Mouse (Mus musculus) liver, adult 2 months (tissue): Measurements from ENCODE around the gene Elof1. TPM values are rescaled to one million over a fixed set of nuclear protein-coding genes. Genes with fewer than 3 reads are reported as not detected.
"Not testable (repeated sequence)": the region's sequence is repeated elsewhere in the genome, so short reads cannot be mapped to it uniquely, and the experiment has no call there.

Experiments used
- DNase-seq: peaks from one replicate; pipeline ENCODE4 v3.0.0-alpha.2; 2011; ENCODE audit warnings: low read depth, low spot score; ENCODE audit errors: extremely low read depth
- H3K27ac ChIP-seq: fragments of 200-500 bp; replicated peaks from 2 replicates; pipeline ENCODE4 v1.5.1; 2012; ENCODE audit warnings: low read depth, mild to moderate bottlenecking, control low read depth, inconsistent platforms, low read length; ENCODE audit not compliant: insufficient read depth
- H3K27me3 ChIP-seq: fragments of 200-500 bp; 2 replicates; pipeline ENCODE4 v1.6.1; 2012; ENCODE audit warnings: mild to moderate bottlenecking, moderate library complexity, low read length, inconsistent platforms; ENCODE audit not compliant: control insufficient read depth, insufficient read depth
- H3K36me3 ChIP-seq: fragments of 200-500 bp; 2 replicates; pipeline ENCODE4 v1.6.1; 2012; ENCODE audit warnings: low read length, inconsistent platforms; ENCODE audit not compliant: control insufficient read depth, insufficient read depth
- H3K4me1 ChIP-seq: fragments of 200-500 bp; 2 replicates; pipeline ENCODE4 v1.6.1; 2011; ENCODE audit warnings: low read length; ENCODE audit not compliant: control insufficient read depth, insufficient read depth
- H3K4me3 ChIP-seq: fragments of 200-500 bp; 2 replicates; pipeline ENCODE4 v1.5.1; 2011; ENCODE audit warnings: low read depth, mild to moderate bottlenecking, control low read depth, low read length, moderate library complexity; ENCODE audit not compliant: insufficient read depth
- H3K79me2 ChIP-seq: fragments of 200-500 bp; 2 replicates; pipeline ENCODE4 v1.6.1; 2012; ENCODE audit warnings: inconsistent platforms, mild to moderate bottlenecking, low read length, moderate library complexity; ENCODE audit not compliant: control insufficient read depth, insufficient read depth
- H3K9ac ChIP-seq: fragments of 200-500 bp; 2 replicates; pipeline ENCODE4 v1.6.1; 2012; ENCODE audit warnings: low read depth, mild to moderate bottlenecking, control low read depth, inconsistent platforms, low read length
- CTCF ChIP-seq: fragments of 200-500 bp; IDR thresholded peaks from 2 replicates; pipeline ENCODE4 v1.5.1; 2011; ENCODE audit warnings: low read depth, low read length, control low read depth
- POLR2A ChIP-seq: fragments of 200-500 bp; IDR thresholded peaks from 2 replicates; pipeline ENCODE4 v1.6.1; 2011; ENCODE audit warnings: low read length, control low read depth; ENCODE audit not compliant: insufficient read depth; ENCODE audit errors: extremely low read depth
- WGBS: fragments of 180-500 bp; shearing (Covaris S2); methylation state at CpG from one replicate; pipeline ENCODE4 v1.1.7; 2018; 5-methylcytosine and 5-hydroxymethylcytosine counted together
- polyA plus RNA-seq: library from polyadenylated mRNA; depleted of rRNA; stranded (reverse); fragments of >200 nt; gene quantifications from 2 replicates; pipeline ENCODE4 v1.2.3, GENCODE M21; 2012
- total RNA-seq: library from RNA; depleted of rRNA; stranded (reverse); fragments of >200 nt; gene quantifications from 2 replicates; pipeline ENCODE4 v1.2.3, GENCODE M21; 2014

Gene Elof1
- total and polyA plus RNA-seq, 2 experiments, result 46.2 to 108 TPM

GRCm38 (mm10) chr9:22076223-22076622 lies 40.7 kb downstream of the Elof1 start:
- no peak for DNase-seq
- no peaks in the 10 kb centered on the region for H3K4me1 ChIP-seq
- 97% methylated on average over 23 of the region's 23 CpGs for WGBS
- no peaks in the 10 kb centered on the region for H3K27me3 ChIP-seq
- TF ChIP-seq CTCF (no peak), POLR2A (no peak)
- peaks cover 2% of the 10 kb centered on the region; the same call in 1 of the 2 replicates for H3K36me3 ChIP-seq
- H3K79me2 ChIP-seq, result no peaks in the 10 kb centered on the region
- H3K9ac ChIP-seq, result no peak overlapping the region
- H3K4me3 ChIP-seq, result no peak overlapping the region
- no peak overlapping the region for H3K27ac ChIP-seq

GRCm38 (mm10) chr9:22075778-22076177 lies 41.2 kb downstream of the Elof1 start:
- not testable (repeated sequence) for H3K9ac ChIP-seq, H3K36me3 ChIP-seq, H3K4me1 ChIP-seq, H3K4me3 ChIP-seq, DNase-seq, H3K27ac ChIP-seq, H3K27me3 ChIP-seq, H3K79me2 ChIP-seq
- WGBS, result 81% methylated on average over 5 of the region's 5 CpGs

GRCm38 (mm10) chr9:22072276-22072675 lies 44.7 kb downstream of the Elof1 start:
- peaks cover 5% of the 10 kb centered on the region for H3K4me1 ChIP-seq
- H3K9ac ChIP-seq, result no peak overlapping the region
- H3K27me3 ChIP-seq, result no peaks in the 10 kb centered on the region
- DNase-seq, result no peak
- no peak overlapping the region for H3K4me3 ChIP-seq
- no peaks in the 10 kb centered on the region for H3K79me2 ChIP-seq
- no peaks in the 10 kb centered on the region; the same call in 1 of the 2 replicates for H3K36me3 ChIP-seq
- TF ChIP-seq CTCF (no peak), POLR2A (no peak)
- WGBS, result 88% methylated on average over 4 of the region's 4 CpGs
- no peak overlapping the region for H3K27ac ChIP-seq

- Histone ChIP-seq H3K4me1 (peaks cover 5% of the 10 kb centered on the region), H3K36me3 (no peaks in the 10 kb centered on the region), H3K27ac (peak within 1 kb of the TSS; percentile 72), H3K79me2 (no peaks in the 10 kb centered on the region), H3K27me3 (no peaks in the 10 kb centered on the region), H3K9ac (peak within 1 kb of the TSS; percentile 85), H3K4me3 (peak within 1 kb of the TSS; percentile 69)
- TF ChIP-seq POLR2A, result peak; percentile 50; the same call in 1 of the 2 replicates
- TF ChIP-seq CTCF, result no peak
- under 1% methylated on average over 78 of the region's 87 CpGs for WGBS
- DNase-seq, result peak; percentile 93
These were observed 46.0 kb downstream of the Elof1 start, which contains the start of the genes Gm49318 and Zfp653 for GRCm38 (mm10) chr9:22070791-22071573. TSS of gene Gm49318 (minus strand) at chr9:22071259. TSS of gene Zfp653 (minus strand) at chr9:22071376.

GRCm38 (mm10) chr9:22069881-22070553 lies 47.0 kb downstream of the Elof1 start:
- Histone ChIP-seq H3K4me3 (no peak overlapping the region), H3K27me3 (no peaks in the 10 kb centered on the region), H3K79me2 (no peaks in the 10 kb centered on the region), H3K4me1 (peaks cover 7% of the 10 kb centered on the region), H3K9ac (peak overlapping the region; percentile 62), H3K36me3 (peaks cover 1% of the 10 kb centered on the region; the same call in 1 of the 2 replicates), H3K27ac (peak overlapping the region; percentile 41)
- peak; percentile 33 for DNase-seq
- 57% methylated on average over 4 of the region's 4 CpGs for WGBS
- TF ChIP-seq CTCF (no peak), POLR2A (no peak)
